Mouse (Mus musculus): ENCODE measurements at regions not wholly inside any gene's neighbourhood (a gene's known extent, or its start where the extent isn't known, plus 50 kb on each side); places are given as distances from the start of the nearest gene placed in this dataset.

GRCm38 (mm10) chr1:143200213-143200889 is 440.1 kb upstream of the B3galt2 start:
- Histone ChIP-seq H3K4me3 (replicated peaks; ENCODE audit: low read length) (no peak overlapping the region), H3K27me3 (ENCODE audit: insufficient read depth, low read length) (no peaks in the 10 kb centered on the region), H3K4me1 (replicated peaks; ENCODE audit: low read depth, low read length) (no peaks in the 10 kb centered on the region), H3K36me3 (ENCODE audit: insufficient read depth, low read length) (no peaks in the 10 kb centered on the region), H3K9me3 (ENCODE audit: low read length) (no peaks in the 10 kb centered on the region)
- no peak for TF ChIP-seq CTCF (conservative IDR thresholded peaks at IDR 0.05; ENCODE audit: low read length)
- no peak for TF ChIP-seq POU5F1 (IDR thresholded peaks at IDR 0.05; ENCODE audit: borderline replicate concordance, low read length)
- TF ChIP-seq NANOG (IDR thresholded peaks at IDR 0.05; ENCODE audit: borderline replicate concordance, low read length), result no peak

GRCm38 (mm10) chr1:143200971-143201370 is 439.5 kb upstream of the B3galt2 start:
- Histone ChIP-seq H3K27me3 (ENCODE audit: insufficient read depth, low read length) (no peaks in the 10 kb centered on the region), H3K36me3 (ENCODE audit: insufficient read depth, low read length) (no peaks in the 10 kb centered on the region), H3K9me3 (ENCODE audit: low read length) (no peaks in the 10 kb centered on the region), H3K4me1 (replicated peaks; ENCODE audit: low read depth, low read length) (no peaks in the 10 kb centered on the region), H3K4me3 (replicated peaks; ENCODE audit: low read length) (no peak overlapping the region)
- TF ChIP-seq NANOG (IDR thresholded peaks at IDR 0.05; ENCODE audit: borderline replicate concordance, low read length) (no peak), POU5F1 (IDR thresholded peaks at IDR 0.05; ENCODE audit: borderline replicate concordance, low read length) (no peak), CTCF (conservative IDR thresholded peaks at IDR 0.05; ENCODE audit: low read length) (no peak)

- H3K27me3 ChIP-seq (ENCODE audit: insufficient read depth, low read length), result no peaks in the 10 kb centered on the region
- TF ChIP-seq NANOG (IDR thresholded peaks at IDR 0.05; ENCODE audit: borderline replicate concordance, low read length), result no peak
- no peak for TF ChIP-seq POU5F1 (IDR thresholded peaks at IDR 0.05; ENCODE audit: borderline replicate concordance, low read length)
- no peak for TF ChIP-seq CTCF (conservative IDR thresholded peaks at IDR 0.05; ENCODE audit: low read length)
- H3K4me1 ChIP-seq (replicated peaks; ENCODE audit: low read depth, low read length), result no peaks in the 10 kb centered on the region
- no peaks in the 10 kb centered on the region for H3K9me3 ChIP-seq (ENCODE audit: low read length)
- H3K4me3 ChIP-seq (replicated peaks; ENCODE audit: low read length), result no peak overlapping the region
- H3K36me3 ChIP-seq (ENCODE audit: insufficient read depth, low read length), result no peaks in the 10 kb centered on the region
These were observed 438.3 kb upstream of the B3galt2 start for GRCm38 (mm10) chr1:143202182-143202581.

GRCm38 (mm10) chr1:143204070-143204469 is 436.4 kb upstream of the B3galt2 start:
- no peaks in the 10 kb centered on the region for H3K9me3 ChIP-seq (ENCODE audit: low read length)
- no peak for TF ChIP-seq NANOG (IDR thresholded peaks at IDR 0.05; ENCODE audit: borderline replicate concordance, low read length)
- no peak overlapping the region for H3K4me3 ChIP-seq (replicated peaks; ENCODE audit: low read length)
- no peaks in the 10 kb centered on the region for H3K36me3 ChIP-seq (ENCODE audit: insufficient read depth, low read length)
- H3K4me1 ChIP-seq (replicated peaks; ENCODE audit: low read depth, low read length), result no peaks in the 10 kb centered on the region
- no peaks in the 10 kb centered on the region for H3K27me3 ChIP-seq (ENCODE audit: insufficient read depth, low read length)

- H3K36me3 ChIP-seq (ENCODE audit: insufficient read depth, low read length), result no peaks in the 10 kb centered on the region
- no peak for TF ChIP-seq POU5F1 (IDR thresholded peaks at IDR 0.05; ENCODE audit: borderline replicate concordance, low read length)
- TF ChIP-seq NANOG (IDR thresholded peaks at IDR 0.05; ENCODE audit: borderline replicate concordance, low read length), result no peak
- no peak for TF ChIP-seq CTCF (conservative IDR thresholded peaks at IDR 0.05; ENCODE audit: low read length)
These were observed 433.5 kb upstream of the B3galt2 start for GRCm38 (mm10) chr1:143206995-143207394.

GRCm38 (mm10) chr1:143207399-143208065 is 432.9 kb upstream of the B3galt2 start:
- H3K9me3 ChIP-seq (ENCODE audit: low read length), result no peaks in the 10 kb centered on the region
- H3K4me3 ChIP-seq (replicated peaks; ENCODE audit: low read length), result no peak overlapping the region
- H3K4me1 ChIP-seq (replicated peaks; ENCODE audit: low read depth, low read length), result no peaks in the 10 kb centered on the region
- TF ChIP-seq NANOG (IDR thresholded peaks at IDR 0.05; ENCODE audit: borderline replicate concordance, low read length), result no peak
- no peak for TF ChIP-seq CTCF (conservative IDR thresholded peaks at IDR 0.05; ENCODE audit: low read length)
- no peak for TF ChIP-seq POU5F1 (IDR thresholded peaks at IDR 0.05; ENCODE audit: borderline replicate concordance, low read length)
- H3K27me3 ChIP-seq (ENCODE audit: insufficient read depth, low read length), result no peaks in the 10 kb centered on the region
- no peaks in the 10 kb centered on the region for H3K36me3 ChIP-seq (ENCODE audit: insufficient read depth, low read length)

More at GRCm38 (mm10) chr1:143206995-143207394, 433.5 kb upstream of the B3galt2 start:
- H3K4me3 ChIP-seq (replicated peaks; ENCODE audit: low read length), result no peak overlapping the region
- no peaks in the 10 kb centered on the region for H3K4me1 ChIP-seq (replicated peaks; ENCODE audit: low read depth, low read length)
- H3K9me3 ChIP-seq (ENCODE audit: low read length), result no peaks in the 10 kb centered on the region
- H3K27me3 ChIP-seq (ENCODE audit: insufficient read depth, low read length), result no peaks in the 10 kb centered on the region

- Histone ChIP-seq H3K4me3 (replicated peaks; ENCODE audit: low read length) (no peak overlapping the region), H3K27me3 (ENCODE audit: insufficient read depth, low read length) (no peaks in the 10 kb centered on the region), H3K9me3 (ENCODE audit: low read length) (no peaks in the 10 kb centered on the region), H3K36me3 (ENCODE audit: insufficient read depth, low read length) (no peaks in the 10 kb centered on the region), H3K4me1 (replicated peaks; ENCODE audit: low read depth, low read length) (no peaks in the 10 kb centered on the region)
- 0 out of 2 replicates have a peak, but pooled peaks have one; percentile 33 for TF ChIP-seq NANOG (IDR thresholded peaks at IDR 0.05; ENCODE audit: borderline replicate concordance, low read length)
- no peak for TF ChIP-seq CTCF (conservative IDR thresholded peaks at IDR 0.05; ENCODE audit: low read length)
These were observed 423.1 kb upstream of the B3galt2 start for GRCm38 (mm10) chr1:143217401-143217800.

- Histone ChIP-seq H3K4me3 (replicated peaks; ENCODE audit: low read length) (no peak overlapping the region), H3K27me3 (ENCODE audit: insufficient read depth, low read length) (no peaks in the 10 kb centered on the region), H3K9me3 (ENCODE audit: low read length) (peaks cover 35% of the 10 kb centered on the region), H3K4me1 (replicated peaks; ENCODE audit: low read depth, low read length) (no peaks in the 10 kb centered on the region), H3K36me3 (ENCODE audit: insufficient read depth, low read length) (peaks cover 3% of the 10 kb centered on the region; the same call in 1 of the 2 replicates)
- no peak for TF ChIP-seq NANOG (IDR thresholded peaks at IDR 0.05; ENCODE audit: borderline replicate concordance, low read length)
- TF ChIP-seq POU5F1 (IDR thresholded peaks at IDR 0.05; ENCODE audit: borderline replicate concordance, low read length), result no peak
- no peak for TF ChIP-seq CTCF (conservative IDR thresholded peaks at IDR 0.05; ENCODE audit: low read length)
These were observed 408.5 kb upstream of the B3galt2 start for GRCm38 (mm10) chr1:143231969-143232368.

All from E14TG2a.4 (cell line).